Mouse (Mus musculus) cerebellum, adult 2 months (tissue): ENCODE results near the gene Rsg1. TPM values are rescaled to one million over a fixed set of nuclear protein-coding genes. Genes with fewer than 3 reads are reported as not detected.

ENCODE experiments used
- DNase-seq, 2 experiments: peaks; one replicate each; pipeline ENCODE4 v3.0.0; 2021
- H3K27ac ChIP-seq: fragments of 200-500 bp; 2 replicates; pipeline ENCODE4 v1.5.1; 2012; ENCODE audit warnings: low read length, control low read depth, inconsistent platforms; ENCODE audit not compliant: insufficient read depth
- H3K27me3 ChIP-seq: fragments of 200-500 bp; 2 replicates; pipeline ENCODE4 v1.6.1; 2012; ENCODE audit warnings: inconsistent platforms, mild to moderate bottlenecking, low read length, moderate library complexity; ENCODE audit not compliant: control insufficient read depth, insufficient read depth
- H3K4me1 ChIP-seq: fragments of 200-500 bp; 2 replicates; pipeline ENCODE4 v1.6.1; 2011; ENCODE audit warnings: low read length; ENCODE audit not compliant: control insufficient read depth, insufficient read depth
- H3K4me3 ChIP-seq: fragments of 200-500 bp; replicated peaks from 2 replicates; pipeline ENCODE3; 2011; ENCODE audit warnings: mild to moderate bottlenecking, low read depth, low read length, control low read depth; ENCODE audit not compliant: insufficient read depth
- CTCF ChIP-seq: fragments of 200-500 bp; IDR thresholded peaks from 2 replicates; pipeline ENCODE4 v1.5.1; 2011; ENCODE audit warnings: low read depth, mild to moderate bottlenecking, control low read depth, low read length, moderate library complexity, borderline replicate concordance; ENCODE audit not compliant: insufficient read depth
- POLR2A ChIP-seq: fragments of 200-500 bp; IDR thresholded peaks from 2 replicates; pipeline ENCODE4 v1.6.1; 2011; ENCODE audit warnings: low read length, control low read depth, borderline replicate concordance; ENCODE audit not compliant: insufficient read depth
- WGBS: fragments of 180-500 bp; shearing (Covaris S2); methylation state at CpG from one replicate; pipeline ENCODE4 v1.1.7; 2018; 5-methylcytosine and 5-hydroxymethylcytosine counted together
- polyA plus RNA-seq: library from polyadenylated mRNA; depleted of rRNA; stranded (reverse); fragments of >200 nt; gene quantifications from 2 replicates; pipeline ENCODE4 v1.2.3, GENCODE M21; 2012

Rsg1 gene
- polyA plus RNA-seq, 1 experiment, result 4.7 TPM

- H3K4me3 ChIP-seq, result no peak overlapping the region
- peaks cover 3% of the 10 kb centered on the region; the same call in 1 of the 2 replicates for H3K27me3 ChIP-seq
- 16% methylated on average over 8 of the region's 8 CpGs for WGBS
- H3K27ac ChIP-seq, result no peak overlapping the region
- no peak for TF ChIP-seq POLR2A
- TF ChIP-seq CTCF, result no peak
- H3K4me1 ChIP-seq, result peaks cover 14% of the 10 kb centered on the region
- peak; percentile 33 to 56 for DNase-seq
Measured at GRCm38 (mm10) chr4:141251071-141251470, 37.3 kb downstream of the Rsg1 start.

- 79% methylated on average over 2 of the region's 2 CpGs for WGBS
- Histone ChIP-seq H3K4me3 (no peak overlapping the region), H3K4me1 (peaks cover 7% of the 10 kb centered on the region), H3K27ac (no peak overlapping the region), H3K27me3 (peaks cover 3% of the 10 kb centered on the region; the same call in 1 of the 2 replicates)
- TF ChIP-seq POLR2A (no peak), CTCF (no peak)
- no peak for DNase-seq
Measured at GRCm38 (mm10) chr4:141252641-141253040, 38.9 kb downstream of the Rsg1 start.

GRCm38 (mm10) chr4:141254234-141254633 is 40.5 kb downstream of the Rsg1 start:
- peaks cover 7% of the 10 kb centered on the region for H3K4me1 ChIP-seq
- no peak for TF ChIP-seq CTCF
- TF ChIP-seq POLR2A, result no peak
- DNase-seq, result no peak
- WGBS, result 40% methylated on average over 16 of the region's 16 CpGs
- no peak overlapping the region for H3K4me3 ChIP-seq
- no peak overlapping the region for H3K27ac ChIP-seq
- H3K27me3 ChIP-seq, result no peaks in the 10 kb centered on the region

GRCm38 (mm10) chr4:141257440-141257839 is 43.7 kb downstream of the Rsg1 start:
- Histone ChIP-seq H3K4me3 (no peak overlapping the region), H3K4me1 (0 out of 2 replicates have a peak, but pooled peaks cover 3% of the 10 kb centered on the region), H3K27me3 (no peaks in the 10 kb centered on the region), H3K27ac (no peak overlapping the region)
- 70% methylated on average over 5 of the region's 5 CpGs for WGBS
- TF ChIP-seq CTCF (peak; percentile 47; the same call in 1 of the 2 replicates), POLR2A (no peak)
- DNase-seq, result no peak

GRCm38 (mm10) chr4:141259413-141259812 is 45.7 kb downstream of the Rsg1 start:
- H3K4me1 ChIP-seq, result 0 out of 2 replicates have a peak, but pooled peaks cover 3% of the 10 kb centered on the region
- H3K4me3 ChIP-seq, result no peak overlapping the region
- H3K27me3 ChIP-seq, result no peaks in the 10 kb centered on the region
- 77% methylated on average over 12 of the region's 12 CpGs for WGBS
- no peak overlapping the region for H3K27ac ChIP-seq
- TF ChIP-seq POLR2A (no peak), CTCF (no peak)
- DNase-seq, result no peak

GRCm38 (mm10) chr4:141260007-141260723 is 46.4 kb downstream of the Rsg1 start:
- no peak for DNase-seq
- Histone ChIP-seq H3K4me3 (no peak overlapping the region), H3K4me1 (0 out of 2 replicates have a peak, but pooled peaks cover 3% of the 10 kb centered on the region), H3K27ac (no peak overlapping the region), H3K27me3 (no peaks in the 10 kb centered on the region)
- no peak for TF ChIP-seq CTCF
- TF ChIP-seq POLR2A, result no peak
- WGBS, result 23% methylated on average over 16 of the region's 16 CpGs

- Histone ChIP-seq H3K4me3 (no peak overlapping the region), H3K27me3 (no peaks in the 10 kb centered on the region), H3K27ac (no peak overlapping the region), H3K4me1 (0 out of 2 replicates have a peak, but pooled peaks cover 3% of the 10 kb centered on the region)
- no peak for DNase-seq
- WGBS, result 66% methylated on average over 10 of the region's 10 CpGs
- TF ChIP-seq CTCF, result no peak
- TF ChIP-seq POLR2A, result no peak
Measured at GRCm38 (mm10) chr4:141262906-141263637, 49.3 kb downstream of the Rsg1 start.
